Mouse (Mus musculus): Measurements from ENCODE around the gene Il27.

DNA sequence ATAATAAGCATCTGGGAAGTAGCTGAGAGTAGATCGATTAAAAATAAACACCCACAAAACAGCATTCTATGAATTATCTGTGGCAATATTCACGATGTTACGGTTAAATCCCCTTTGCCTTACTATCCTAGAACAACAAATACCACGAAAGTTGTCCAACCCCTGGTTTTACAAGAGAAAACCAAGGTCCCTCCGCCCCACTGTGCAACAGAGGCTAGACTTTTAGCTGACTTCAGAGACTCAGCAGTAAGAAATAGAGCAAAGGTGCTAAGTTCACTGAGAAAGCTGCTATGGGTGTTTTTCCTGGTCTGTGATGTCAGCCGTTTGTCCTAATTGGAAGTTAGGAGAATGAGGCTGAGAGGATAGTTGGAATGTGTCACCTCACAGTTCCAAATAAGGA is 11.0 kb downstream of the Il27 start:
- TF ChIP-seq POLR2A (IDR thresholded peaks at IDR 0.05; ENCODE audit: borderline replicate concordance, extremely low read depth, insufficient read depth, insufficient read length, poor library complexity, severe bottlenecking) (no peak), CTCF (IDR thresholded peaks at IDR 0.05; ENCODE audit: borderline replicate concordance, extremely low read depth, insufficient read depth, insufficient read length) (no peak)
